Mouse (Mus musculus) bone marrow macrophage, adult 2 months (primary cell): ENCODE data around the gene Fam183b. TPM values are rescaled to one million over a fixed set of nuclear protein-coding genes. Genes with fewer than 3 reads are reported as not detected.
A peak's percentile ranks its signal among the peaks of the same experiment; 100 is the strongest.
"Not testable (repeated sequence)": the region's sequence is repeated elsewhere in the genome, so short reads cannot be mapped to it uniquely, and the experiment has no call there.

Experiments used
- H3K27ac ChIP-seq: 2 replicates; pipeline ENCODE4 v1.5.1; 2012; ENCODE audit warnings: low read depth, low read length; ENCODE audit not compliant: insufficient read depth
- H3K4me1 ChIP-seq: 2 replicates; pipeline ENCODE4 v1.6.1; 2012; ENCODE audit warnings: low read length; ENCODE audit not compliant: control insufficient read depth, insufficient read depth
- H3K4me3 ChIP-seq: 2 replicates; pipeline ENCODE4 v1.5.1; 2012; ENCODE audit warnings: mild to moderate bottlenecking, low read length, moderate library complexity; ENCODE audit not compliant: insufficient read depth
- CTCF ChIP-seq: IDR thresholded peaks from 2 replicates; pipeline ENCODE4 v1.5.1; 2012; ENCODE audit warnings: low read depth, mild to moderate bottlenecking, low read length, moderate library complexity
- POLR2A ChIP-seq: IDR thresholded peaks from 2 replicates; pipeline ENCODE4 v1.6.1; 2012; ENCODE audit warnings: mild to moderate bottlenecking, low read depth, low read length, borderline replicate concordance
- polyA plus RNA-seq: library from polyadenylated mRNA; stranded (reverse); fragments of >200 nt; gene quantifications from 2 replicates; pipeline ENCODE4 v1.2.4, GENCODE M21; 2012; ENCODE audit not compliant: missing spikeins, insufficient read depth, insufficient read length

Gene Fam183b
- polyA plus RNA-seq: not detected in 2 replicates

GRCm38 (mm10) chr11:58801558-58802228, at the start of gene Fam183b:
Gene Fam183b, minus strand, starts transcription at chr11:58801960.
- no peaks in the 10 kb centered on the region for H3K4me1 ChIP-seq
- peak within 1 kb of the TSS; percentile 15 for H3K4me3 ChIP-seq
- no peak for TF ChIP-seq CTCF
- no peak for TF ChIP-seq POLR2A

DNA sequence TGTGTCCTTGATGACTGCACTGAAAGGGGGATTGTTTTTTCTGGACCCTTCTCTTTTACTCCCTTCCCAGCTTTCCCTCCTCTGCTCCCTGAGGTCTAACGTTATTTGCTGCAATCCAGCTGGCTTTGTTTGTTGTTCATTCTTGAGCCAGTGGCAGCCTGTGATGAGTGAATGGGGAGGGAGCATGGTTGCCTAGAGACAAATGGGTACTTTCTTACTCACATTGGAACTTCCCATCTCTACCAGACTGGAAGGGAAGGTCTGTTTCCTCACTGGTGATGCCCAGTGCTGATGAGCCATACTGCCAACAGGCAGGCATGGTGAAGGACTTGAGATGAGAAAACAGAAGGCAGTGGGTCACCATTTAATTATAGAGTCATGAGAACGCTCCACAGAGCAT, 48.0 kb upstream of the Fam183b start:
- no peak for TF ChIP-seq CTCF
- TF ChIP-seq POLR2A: no peak
- Histone ChIP-seq H3K27ac (no peak overlapping the region), H3K4me1 (no peaks in the 10 kb centered on the region; the same call in 1 of the 2 replicates), H3K4me3 (no peak overlapping the region)

More at GRCm38 (mm10) chr11:58801558-58802228, at the start of gene Fam183b:
- H3K27ac ChIP-seq: no peak within 1 kb of the TSS

DNA sequence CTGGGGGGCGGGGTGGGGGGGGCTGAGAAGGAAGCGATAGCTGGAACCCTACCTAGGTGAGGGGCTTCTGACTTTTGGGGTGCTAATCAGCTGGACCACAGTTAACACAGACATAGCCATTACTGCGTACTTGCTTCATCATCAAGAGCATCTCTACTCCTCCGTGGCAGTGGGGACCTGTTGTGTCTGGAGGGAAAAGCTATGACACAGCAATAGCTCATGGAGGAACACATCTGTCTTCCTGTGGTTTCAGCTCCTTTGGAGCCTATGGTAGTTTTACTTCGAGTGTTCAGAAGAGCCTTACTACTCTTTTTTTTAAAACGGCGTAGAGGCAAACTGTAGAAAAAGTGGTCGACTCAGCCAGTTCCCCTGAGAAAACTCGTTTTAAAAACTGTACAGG, 45.9 kb upstream of the Fam183b start:
- no peak overlapping the region for H3K27ac ChIP-seq
- H3K4me1 ChIP-seq: no peaks in the 10 kb centered on the region; the same call in 1 of the 2 replicates
- TF ChIP-seq CTCF: no peak
- no peak for TF ChIP-seq POLR2A
- peak overlapping the region; percentile 96 for H3K4me3 ChIP-seq

- TF ChIP-seq CTCF (no peak), POLR2A (no peak)
- Histone ChIP-seq H3K4me1 (no peaks in the 10 kb centered on the region; the same call in 1 of the 2 replicates), H3K27ac (no peak within 1 kb of the TSS), H3K4me3 (peak within 1 kb of the TSS; percentile 96)
Measured at GRCm38 (mm10) chr11:58846919-58847461, 45.2 kb upstream of the Fam183b start, which contains the start of gene Gm12258. Gene Gm12258, plus strand, starts transcription at chr11:58847158.

- H3K4me3 ChIP-seq, H3K4me1 ChIP-seq, H3K27ac ChIP-seq: not testable (repeated sequence)
Measured at GRCm38 (mm10) chr11:58838951-58839350, 37.2 kb upstream of the Fam183b start, which contains the start of gene Olfr311. Gene Olfr311, plus strand, starts transcription at chr11:58839251.

DNA sequence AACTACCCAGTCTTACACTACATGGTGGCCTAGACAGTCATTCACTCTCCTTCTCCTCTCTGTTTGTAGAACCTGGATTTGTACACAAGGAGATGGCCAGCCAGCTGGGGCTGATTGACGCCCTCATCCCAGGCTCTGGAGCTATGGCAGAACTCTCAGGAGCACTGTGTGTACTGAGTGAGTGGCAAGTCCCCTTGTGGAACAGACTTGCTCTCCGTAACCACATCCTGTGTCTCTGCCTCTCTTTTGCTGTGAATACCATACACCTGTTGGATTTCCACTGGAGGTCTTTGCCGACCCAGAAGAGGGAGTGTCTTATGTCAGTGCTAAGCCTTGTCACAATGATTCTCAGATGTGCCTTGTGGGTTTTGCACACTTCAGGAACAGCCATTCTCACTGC, 30.8 kb upstream of the Fam183b start:
- H3K4me3 ChIP-seq, H3K27ac ChIP-seq, H3K4me1 ChIP-seq: not testable (repeated sequence)

DNA sequence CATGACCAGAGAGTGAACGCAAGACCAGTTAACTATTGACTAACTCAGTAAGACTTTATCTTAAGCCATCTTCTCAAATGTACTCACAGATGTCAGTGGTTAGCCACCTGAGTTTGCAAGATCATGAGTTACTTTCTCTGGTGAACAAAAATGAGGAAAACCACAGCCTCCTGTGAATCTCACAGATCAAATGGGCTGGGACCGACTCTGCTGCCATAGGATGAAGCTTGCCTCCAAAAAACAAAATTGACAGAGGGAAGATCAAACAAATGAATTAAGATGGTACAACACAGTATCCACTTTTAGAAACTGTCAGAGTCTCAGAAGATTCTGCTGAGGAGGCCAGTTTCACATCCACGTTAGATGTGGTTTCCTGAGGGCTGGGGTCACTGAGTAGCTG, 28.0 kb upstream of the Fam183b start:
- no peak overlapping the region for H3K27ac ChIP-seq
- H3K4me1 ChIP-seq: no peaks in the 10 kb centered on the region
- TF ChIP-seq CTCF (no peak), POLR2A (no peak)
- no peak overlapping the region for H3K4me3 ChIP-seq

GRCm38 (mm10) chr11:58828937-58829336, 27.2 kb upstream of the Fam183b start, which contains the start of gene Olfr312:
Gene Olfr312, plus strand, starts transcription at chr11:58829237.
- not testable (repeated sequence) for H3K4me3 ChIP-seq, H3K4me1 ChIP-seq, H3K27ac ChIP-seq

GRCm38 (mm10) chr11:58815676-58816075, 13.9 kb upstream of the Fam183b start:
- no peak overlapping the region for H3K27ac ChIP-seq
- no peak for TF ChIP-seq CTCF
- no peak for TF ChIP-seq POLR2A
- no peak overlapping the region for H3K4me3 ChIP-seq
- no peaks in the 10 kb centered on the region for H3K4me1 ChIP-seq

- not testable (repeated sequence) for H3K27ac ChIP-seq, H3K4me1 ChIP-seq, H3K4me3 ChIP-seq
Measured at GRCm38 (mm10) chr11:58814700-58815099, 12.9 kb upstream of the Fam183b start, which contains the start of gene Olfr313. Gene Olfr313, plus strand, starts transcription at chr11:58815000.
